Mouse (Mus musculus) megakaryocyte, embryonic 14.5 days (primary cell): Measurements from ENCODE around the gene Mfap1b.
"Not testable (repeated sequence)": the region's sequence is repeated elsewhere in the genome, so short reads cannot be mapped to it uniquely, and the experiment has no call there.

Source experiments
- FLI1 ChIP-seq: IDR thresholded peaks from 2 replicates; pipeline ENCODE4 v1.6.1; 2012; ENCODE audit warnings: low read length, inconsistent platforms, mixed read lengths
- GATA1 ChIP-seq: IDR thresholded peaks from 3 replicates; pipeline ENCODE4 v1.6.1; 2012; ENCODE audit warnings: mixed read lengths, low read length, inconsistent platforms, borderline replicate concordance

DNA sequence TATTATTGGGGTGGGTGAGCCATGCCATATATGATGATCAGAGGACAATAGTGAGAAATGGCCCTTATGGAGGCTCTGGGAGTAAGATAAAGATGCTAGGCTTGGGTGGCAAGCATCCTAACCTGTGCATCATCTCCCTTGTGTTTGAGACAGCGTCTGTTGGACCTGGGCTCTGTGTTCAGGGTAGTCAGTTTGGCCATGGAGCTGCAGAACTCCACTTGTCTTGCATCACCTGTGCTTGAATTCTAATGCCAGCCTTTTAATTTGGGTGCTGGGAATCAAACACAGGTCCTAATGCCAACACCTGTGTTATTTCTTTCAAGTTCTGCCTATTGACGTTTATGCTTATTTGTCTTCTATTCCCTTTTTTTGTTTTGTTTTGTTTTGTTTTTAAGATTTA lies 1.4 kb upstream of the Mfap1b start:
- not testable (repeated sequence) for TF ChIP-seq GATA1, FLI1
